Mouse (Mus musculus) testis, adult 2 months (tissue): ENCODE results near the gene Vmp1.

Source experiments
- CTCF ChIP-seq: fragments of 200-500 bp; IDR thresholded peaks from 2 replicates; pipeline ENCODE4 v1.5.1; 2012; ENCODE audit warnings: low read depth, mild to moderate bottlenecking, inconsistent platforms, low read length, moderate library complexity; ENCODE audit not compliant: control insufficient read depth, insufficient read depth, insufficient replicate concordance
- POLR2A ChIP-seq: fragments of 200-500 bp; IDR thresholded peaks from 2 replicates; pipeline ENCODE4 v1.6.1; 2012; ENCODE audit warnings: low read depth, mild to moderate bottlenecking, inconsistent platforms, low read length, moderate library complexity; ENCODE audit not compliant: control insufficient read depth

DNA sequence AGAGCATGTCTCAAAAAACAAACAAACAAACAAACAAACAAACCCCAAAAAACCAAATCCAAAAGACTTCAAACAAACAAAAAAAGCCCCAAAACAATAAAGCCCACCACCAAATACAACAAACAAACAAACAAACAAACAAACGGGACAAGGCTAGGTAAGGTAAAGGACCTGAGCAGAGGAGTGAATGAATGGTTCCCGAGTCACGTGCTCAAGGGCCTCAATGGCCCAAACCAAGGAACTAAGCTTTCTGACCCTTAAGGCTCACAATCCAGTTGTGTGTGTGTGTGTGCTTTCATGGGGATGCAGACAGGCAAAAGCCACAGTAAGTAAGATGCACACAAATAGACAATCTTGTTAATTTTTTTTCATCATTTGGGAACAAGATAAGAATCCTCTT lies 79.3 kb downstream of the Vmp1 start:
- TF ChIP-seq POLR2A (no peak), CTCF (no peak)
